Mouse (Mus musculus): ENCODE measurements around the gene Olfr640.

GRCm38 (mm10) chr7:104035145-104035544 is 9.8 kb upstream of the Olfr640 start, which contains the start of gene Olfr641:
- TF ChIP-seq CTCF (IDR thresholded peaks at IDR 0.05; ENCODE audit: borderline replicate concordance, control insufficient read depth, extremely low read depth, insufficient read depth, low read length, poor library complexity) (no peak), POLR2A (IDR thresholded peaks at IDR 0.05; ENCODE audit: control insufficient read depth, extremely low read depth, insufficient read depth, low read length, poor library complexity) (no peak)

All from thymus, adult 2 months (tissue).